Mouse (Mus musculus) monocyte, adult 59 days (primary cell): Measurements from ENCODE around the gene Aanat. TPM values are rescaled to one million over a fixed set of nuclear protein-coding genes. Genes with fewer than 3 reads are reported as not detected.

Experiments used
- total RNA-seq, 2 experiments: library from RNA; stranded (reverse); gene quantifications; one replicate each; pipeline ENCODE4 v1.2.4; 2023

Aanat gene
- not detected for total RNA-seq

GRCm38 (mm10) chr11:116586310-116586709, at the start of gene Aanat:
Gene Aanat (plus strand): TSS chr11:116586432.

GRCm38 (mm10) chr11:116581376-116581814, 4.8 kb upstream of the Aanat start, which contains the start of gene Ube2o:
Gene Ube2o (minus strand): TSS chr11:116581447.

GRCm38 (mm10) chr11:116626299-116627071, 40.3 kb downstream of the Aanat start, which contains the start of gene Rhbdf2:
Gene Rhbdf2 (minus strand): TSS chr11:116627019.

Other genes starting within 250 kb of the Aanat start
- gene Rnf157, start 173.4 kb upstream of the Aanat start, total RNA-seq, result 1 to 10 TPM; 3.2 to 3.4 TPM
- gene Ubald2, start 152.3 kb upstream of the Aanat start, total RNA-seq, result 100 to 1,000 TPM in 1 of 2 experiments, 10 to 100 TPM in 1; 87.8 to 110 TPM
- gene Qrich2, start 120.2 kb upstream of the Aanat start, total RNA-seq, result under 1 TPM in 1 of 2 experiments, not detected in 1; 0.42 TPM
- gene Prpsap1, start 92.2 kb upstream of the Aanat start, total RNA-seq, result 10 to 100 TPM; 51.4 to 61.2 TPM
- gene Sphk1, start 55.5 kb upstream of the Aanat start, total RNA-seq, result under 1 TPM in 1 of 2 experiments, not detected in 1; 0.10 TPM
- 10 to 100 TPM; 14.1 to 21.7 TPM for gene Ube2o, start 5.0 kb upstream of the Aanat start, total RNA-seq
- gene Rhbdf2, start 40.6 kb downstream of the Aanat start, total RNA-seq, result 10 to 100 TPM; 96.1 to 97.1 TPM
- not detected for gene Prcd, start 67.1 kb downstream of the Aanat start, total RNA-seq
- under 1 TPM in 1 of 2 experiments, not detected in 1; 0.43 TPM for gene Cygb, start 67.9 kb downstream of the Aanat start, total RNA-seq
- gene St6galnac1, start 189.1 kb downstream of the Aanat start, total RNA-seq, result not detected
- 1 to 10 TPM; 2.8 to 4.0 TPM for gene Mxra7, start 241.6 kb downstream of the Aanat start, total RNA-seq